Mouse (Mus musculus): Measurements from ENCODE around the gene Chuk.

Chuk gene

GRCm38 (mm10) chr19:44042121-44042520 is 65.2 kb downstream of the Chuk start:
- DNase-seq (ENCODE audit: low spot score): no peak

DNA sequence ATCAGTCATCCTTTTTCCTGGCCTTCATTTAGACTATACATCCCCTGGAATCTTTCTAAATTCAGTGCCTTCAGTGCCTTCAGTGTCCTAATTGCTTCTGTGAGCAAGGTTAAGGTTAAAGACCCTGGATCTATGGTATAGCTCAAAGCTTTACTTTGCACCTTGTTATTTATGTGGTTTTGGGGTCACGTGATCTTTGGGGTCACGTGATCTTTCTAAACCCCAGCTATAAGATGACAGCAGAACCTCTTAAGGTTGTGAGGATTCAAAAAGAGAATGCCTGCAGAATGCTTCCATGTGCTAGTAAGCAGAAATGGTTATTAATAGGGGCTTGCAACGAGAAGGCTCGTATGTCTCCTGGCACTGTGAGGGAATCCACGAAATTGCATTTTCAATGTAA is 73.9 kb downstream of the Chuk start:
- no peak for DNase-seq (ENCODE audit: low spot score)

- DNase-seq (ENCODE audit: low spot score): no peak
These were observed 75.1 kb downstream of the Chuk start for GRCm38 (mm10) chr19:44032046-44032744.

- no peak for DNase-seq (ENCODE audit: low spot score)
These were observed 77.3 kb downstream of the Chuk start for GRCm38 (mm10) chr19:44030024-44030423.

- no peak for DNase-seq (ENCODE audit: low spot score)
These were observed 78.3 kb downstream of the Chuk start, which contains the start of gene Cyp2c23 for GRCm38 (mm10) chr19:44028972-44029371. Cyp2c23 (minus strand) TSS chr19:44029208.

GRCm38 (mm10) chr19:44026956-44027530 is 80.2 kb downstream of the Chuk start:
- no peak for DNase-seq (ENCODE audit: low spot score)

- DNase-seq (ENCODE audit: low spot score): no peak
These were observed 82.2 kb downstream of the Chuk start for GRCm38 (mm10) chr19:44024921-44025585.

Data from testis, postnatal 10 days (tissue).